In the genomic region with DNA sequence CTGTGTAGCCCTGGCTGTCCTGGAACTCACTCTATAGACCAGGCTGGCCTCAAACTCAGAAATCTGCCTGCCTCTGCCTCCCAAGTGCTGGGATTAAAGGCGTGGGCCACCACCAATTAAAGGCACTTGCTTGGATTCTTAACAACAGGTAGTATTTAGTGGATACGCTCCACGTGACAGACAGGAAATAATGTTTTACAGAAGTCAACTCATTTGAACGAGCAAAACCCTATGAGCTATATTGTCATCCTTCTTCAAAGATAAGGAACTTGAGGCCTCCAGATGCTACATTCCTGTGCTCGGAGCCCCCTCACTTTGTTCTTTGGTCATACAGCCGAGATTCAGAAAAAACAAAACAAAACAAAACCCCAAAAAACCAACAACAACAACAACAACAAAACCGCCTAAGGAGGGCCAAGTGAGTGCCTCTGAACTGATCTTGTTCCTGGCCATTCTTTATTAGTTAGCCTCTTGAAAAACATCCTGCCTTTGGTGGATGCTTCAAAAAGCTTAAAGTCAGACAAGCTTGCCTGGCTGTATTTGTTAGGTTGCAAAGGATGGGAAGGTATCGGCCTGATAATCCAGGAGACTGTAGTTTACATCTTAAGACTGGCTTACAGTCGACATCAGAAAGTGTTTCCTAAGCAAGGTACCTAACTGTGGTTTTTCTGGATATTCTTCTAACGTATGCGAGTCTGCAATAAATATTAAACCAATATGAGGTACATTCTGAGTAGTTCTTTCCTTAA, we compare ENCODE assay signal across 8 mouse cellular contexts. TPM values are rescaled to one million over a fixed set of nuclear protein-coding genes. Genes with fewer than 3 reads are reported as not detected.
DNase-seq lines count a peak whose midpoint lies in the region; ATAC-seq and TF ChIP-seq lines count a peak whose summit lies in the region.

No protein-coding gene starts in this region.

- no peak overlapping the region for H3K9ac ChIP-seq in kidney, embryonic 15.5 days
- no peak overlapping the region for H3K9ac ChIP-seq in midbrain, postnatal 0 days (replicated peaks; ENCODE audit: low read length, poor library complexity, severe bottlenecking)

- H3K27me3 ChIP-seq in kidney, embryonic 15.5 days, result peaks cover 24% of the 10 kb centered on the region
- peaks cover 8% of the 10 kb centered on the region; the same call in 1 of the 2 replicates for H3K27me3 ChIP-seq in midbrain, postnatal 0 days (ENCODE audit: insufficient read depth, low read length)

- no peaks in the 10 kb centered on the region for H3K36me3 ChIP-seq in kidney, embryonic 15.5 days
- H3K36me3 ChIP-seq in midbrain, postnatal 0 days (ENCODE audit: insufficient read depth, low read length), result no peaks in the 10 kb centered on the region

- no peak for TF ChIP-seq CTCF in bone marrow macrophage, adult 2 months (IDR thresholded peaks at IDR 0.05; ENCODE audit: low read depth, low read length)
- no peak for TF ChIP-seq CTCF in midbrain, postnatal 0 days (IDR thresholded peaks at IDR 0.05)

- no peak for DNase-seq in kidney, adult 11 months
- DNase-seq in induced T-regulatory cell, adult 2 months (ENCODE audit: low read depth), result peak; percentile 30
- DNase-seq in midbrain, postnatal 0 days (ENCODE audit: low spot score), result no peak
- no peak for DNase-seq in lung, postnatal 25 days (ENCODE audit: low spot score)

- whole genome bisulfite sequencing in kidney, embryonic 15.5 days, result 45% methylated on average over 11 of the region's 11 CpGs
- WGBS in midbrain, postnatal 0 days, result 58% methylated on average over 11 of the region's 11 CpGs

- peak overlapping the region; percentile 61 for H3K4me3 ChIP-seq in kidney, embryonic 15.5 days (replicated peaks)
- peak overlapping the region; percentile 71 for H3K4me3 ChIP-seq in bone marrow macrophage, adult 2 months (ENCODE audit: insufficient read depth, low read length)
- no peak overlapping the region for H3K4me3 ChIP-seq in midbrain, postnatal 0 days (ENCODE audit: low read depth, low read length)

- ATAC-seq in kidney, embryonic 15.5 days (replicated peaks; ENCODE audit: low FRiP score), result no peak
- no peak for ATAC-seq in midbrain, postnatal 0 days (ENCODE audit: low FRiP score)
- no peak for ATAC-seq in granulocyte monocyte progenitor cell, adult 5-6 weeks (replicated peaks; ENCODE audit: poor library complexity, severe bottlenecking)
- ATAC-seq in monocyte, adult 5-6 weeks (replicated peaks; ENCODE audit: insufficient number of reproducible peaks, low FRiP score, low TSS enrichment, poor library complexity, severe bottlenecking), result no peak

- H3K27ac ChIP-seq in kidney, embryonic 15.5 days, result peak overlapping the region; percentile 97
- H3K27ac ChIP-seq in bone marrow macrophage, adult 2 months (ENCODE audit: insufficient read depth, low read depth, low read length), result peak overlapping the region; percentile 98
- no peak overlapping the region for H3K27ac ChIP-seq in midbrain, postnatal 0 days (ENCODE audit: low read depth, low read length)

- peak overlapping the region; percentile 69 for H3K4me2 ChIP-seq in kidney, embryonic 15.5 days
- peak overlapping the region; percentile 68 for H3K4me2 ChIP-seq in midbrain, postnatal 0 days (ENCODE audit: low read depth, low read length, poor library complexity, severe bottlenecking)

- H3K9me3 ChIP-seq in kidney, embryonic 15.5 days (replicated peaks), result no peaks in the 10 kb centered on the region
- H3K9me3 ChIP-seq in midbrain, postnatal 0 days (ENCODE audit: low read length), result no peaks in the 10 kb centered on the region

- H3K4me1 ChIP-seq in kidney, embryonic 15.5 days, result peaks cover 22% of the 10 kb centered on the region
- peaks cover 17% of the 10 kb centered on the region for H3K4me1 ChIP-seq in bone marrow macrophage, adult 2 months (ENCODE audit: control insufficient read depth, insufficient read depth, low read length)
- no peaks in the 10 kb centered on the region for H3K4me1 ChIP-seq in midbrain, postnatal 0 days (ENCODE audit: insufficient read depth, low read length)

- TF ChIP-seq POLR2A in bone marrow macrophage, adult 2 months (IDR thresholded peaks at IDR 0.05; ENCODE audit: borderline replicate concordance, low read depth, low read length), result no peak

RNA-seq across cellular contexts. Expression of gene Tmem164, which starts 1.5 kb away (rescaled TPM):
- 51.2 and 55.7 TPM in 2 replicates for polyA plus RNA-seq in kidney, embryonic 15.5 days (2015; fragmentation: Nextera tagmentation; extraction: Ambion mirVana)
- 60.4 and 64.3 TPM in 2 replicates for polyA plus RNA-seq in bone marrow macrophage, adult 2 months (2012; ENCODE audit: insufficient read depth, insufficient read length, missing spikeins)
- 36.0 and 38.2 TPM in 2 replicates for total RNA-seq in midbrain, postnatal 0 days (2014; rRNA removed)
- polyA plus RNA-seq in midbrain, postnatal 0 days (2015; fragmentation: Nextera tagmentation; extraction: Ambion mirVana), result 15.6 and 15.8 TPM in 2 replicates
- 38.0 and 44.1 TPM in 2 replicates for total RNA-seq in granulocyte monocyte progenitor cell, adult 5-6 weeks (2014; fragmentation: Nextera tagmentation)
- 46.0 and 49.8 TPM in 2 replicates for total RNA-seq in granulocyte monocyte progenitor cell, adult 5-6 weeks (2017)
- 95.5 to 97.1 TPM (median 95.8 TPM) in 3 replicates for total RNA-seq in monocyte, adult 5-6 weeks (2017)
